Mouse (Mus musculus) ES-Bruce4 (cell line): ENCODE data around the gene Abcc3. TPM values are rescaled to one million over a fixed set of nuclear protein-coding genes. Genes with fewer than 3 reads are reported as not detected.

ENCODE experiments used
- H3K27ac ChIP-seq: 2 replicates; pipeline ENCODE4 v1.5.1; 2012; ENCODE audit warnings: low read length, inconsistent platforms; ENCODE audit not compliant: insufficient read depth
- H3K27me3 ChIP-seq: 2 replicates; pipeline ENCODE4 v1.6.1; 2012; ENCODE audit warnings: mild to moderate bottlenecking, low read length, inconsistent platforms; ENCODE audit not compliant: control insufficient read depth, poor library complexity, insufficient read depth, severe bottlenecking
- H3K36me3 ChIP-seq: 2 replicates; pipeline ENCODE4 v1.6.1; 2012; ENCODE audit warnings: inconsistent platforms, mild to moderate bottlenecking, low read length, moderate library complexity; ENCODE audit not compliant: control insufficient read depth, poor library complexity, insufficient read depth, severe bottlenecking
- H3K4me1 ChIP-seq: one replicate; pipeline ENCODE4 v1.8.1; 2011; ENCODE audit warnings: low read length; ENCODE audit not compliant: control insufficient read depth, insufficient read depth
- H3K4me3 ChIP-seq: 2 replicates; pipeline ENCODE4 v1.5.1; 2011; ENCODE audit warnings: low read depth, mild to moderate bottlenecking, low read length
- H3K9ac ChIP-seq: 2 replicates; pipeline ENCODE4 v1.6.1; 2012; ENCODE audit warnings: low read depth, mild to moderate bottlenecking, inconsistent platforms; ENCODE audit not compliant: poor library complexity, severe bottlenecking
- H3K9me3 ChIP-seq: replicated peaks from 2 replicates; pipeline ENCODE4 v1.6.1; 2012; ENCODE audit warnings: mild to moderate bottlenecking, low read length, inconsistent platforms; ENCODE audit not compliant: control insufficient read depth, poor library complexity, insufficient read depth, severe bottlenecking
- CTCF ChIP-seq: IDR thresholded peaks from one replicate; pipeline ENCODE4 v1.8.1; 2011; ENCODE audit warnings: low read depth, low read length
- EP300 ChIP-seq: IDR thresholded peaks from 2 replicates; pipeline ENCODE4 v1.6.1; 2011; ENCODE audit warnings: low read depth, low read length; ENCODE audit not compliant: insufficient read depth
- POLR2A ChIP-seq: IDR thresholded peaks from one replicate; pipeline ENCODE4 v1.8.1; 2011; ENCODE audit warnings: low read length; ENCODE audit not compliant: insufficient read depth
- polyA plus RNA-seq: library from polyadenylated mRNA; stranded (reverse); fragments of >200 nt; gene quantifications from 2 replicates; pipeline ENCODE4 v1.2.4, GENCODE M21; 2011; ENCODE audit warnings: low read depth; ENCODE audit not compliant: missing spikeins, insufficient read depth, insufficient read length

The Abcc3 gene
- polyA plus RNA-seq, 1 experiment = 0.24 TPM

DNA sequence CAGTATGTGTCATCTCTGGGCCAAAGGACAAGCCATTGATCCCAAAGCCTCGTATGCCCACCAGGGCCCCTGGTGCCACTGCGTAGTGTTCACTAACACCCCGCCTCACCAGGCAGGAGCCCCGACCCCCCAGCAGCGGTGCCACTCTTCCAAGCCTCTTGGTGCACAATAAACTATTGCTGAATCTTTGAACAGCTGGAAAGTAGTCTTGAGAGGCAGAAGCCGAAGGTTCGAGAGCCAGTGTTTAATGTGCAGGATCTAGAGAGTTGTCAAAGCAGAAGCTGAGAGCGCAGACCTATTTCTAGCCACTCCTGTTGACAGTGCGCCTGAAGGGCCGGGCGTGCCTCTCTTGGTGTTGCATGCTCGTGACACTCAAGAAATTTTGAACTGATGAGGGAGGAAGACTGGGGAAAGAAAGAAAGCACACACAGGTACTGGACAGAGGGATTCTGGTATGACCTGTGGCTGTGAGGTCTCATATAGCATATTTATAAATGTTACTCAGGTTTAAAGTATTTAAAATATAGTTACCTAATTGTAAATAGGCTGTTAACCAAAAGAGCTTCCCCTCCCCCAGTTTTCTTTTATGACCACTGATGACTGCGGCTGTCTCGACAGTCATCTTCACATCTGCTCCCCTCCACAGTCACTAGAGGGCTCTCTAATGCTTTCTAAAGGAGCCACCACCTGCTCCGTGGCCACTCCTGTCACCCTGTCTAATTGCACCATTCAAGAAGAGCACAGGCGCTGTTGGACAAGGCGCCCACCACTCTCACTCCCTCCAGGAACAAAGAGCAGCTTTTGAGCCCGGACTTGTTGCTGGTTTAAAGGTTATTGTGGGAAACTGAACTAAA is 52.8 kb downstream of the Abcc3 start:
- Histone ChIP-seq H3K4me1 (no peaks in the 10 kb centered on the region), H3K4me3 (no peak overlapping the region), H3K36me3 (peaks cover 15% of the 10 kb centered on the region), H3K9me3 (no peaks in the 10 kb centered on the region), H3K27me3 (no peaks in the 10 kb centered on the region), H3K9ac (no peak overlapping the region), H3K27ac (no peak overlapping the region)
- TF ChIP-seq EP300 = no peak
- TF ChIP-seq CTCF = peak; percentile 63

DNA sequence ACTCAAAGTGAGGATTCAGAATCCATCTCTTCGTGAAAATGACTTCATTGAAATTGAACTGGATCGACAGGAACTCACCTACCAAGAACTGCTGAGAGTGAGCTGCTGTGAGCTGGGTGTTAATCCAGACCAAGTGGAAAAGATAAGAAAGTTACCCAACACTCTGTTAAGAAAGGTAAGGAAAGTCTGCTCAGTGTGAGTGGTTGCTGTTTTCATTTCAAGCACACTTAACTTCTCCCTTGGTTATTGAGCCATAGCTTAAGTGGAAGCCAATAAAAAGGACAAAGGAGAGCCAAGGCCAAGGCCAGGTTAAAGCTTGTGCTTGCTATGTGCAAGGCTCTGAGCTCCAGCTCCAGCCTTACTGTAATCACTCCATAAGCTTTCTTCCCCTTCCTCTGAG is 54.5 kb downstream of the Abcc3 start:
- H3K27ac ChIP-seq = no peak overlapping the region
- no peaks in the 10 kb centered on the region for H3K4me1 ChIP-seq
- H3K36me3 ChIP-seq = peaks cover 18% of the 10 kb centered on the region
- no peaks in the 10 kb centered on the region for H3K27me3 ChIP-seq
- H3K4me3 ChIP-seq = no peak overlapping the region
- no peak overlapping the region for H3K9ac ChIP-seq
- TF ChIP-seq EP300 (no peak), CTCF (no peak), POLR2A (no peak)
- no peaks in the 10 kb centered on the region for H3K9me3 ChIP-seq

- Histone ChIP-seq H3K9ac (no peak overlapping the region), H3K27ac (no peak overlapping the region), H3K4me1 (no peaks in the 10 kb centered on the region), H3K27me3 (no peaks in the 10 kb centered on the region), H3K36me3 (peaks cover 18% of the 10 kb centered on the region), H3K4me3 (no peak overlapping the region), H3K9me3 (no peaks in the 10 kb centered on the region)
- TF ChIP-seq POLR2A = no peak
- no peak for TF ChIP-seq EP300
- no peak for TF ChIP-seq CTCF
Measured at GRCm38 (mm10) chr11:94336551-94336950, 56.2 kb downstream of the Abcc3 start.

DNA sequence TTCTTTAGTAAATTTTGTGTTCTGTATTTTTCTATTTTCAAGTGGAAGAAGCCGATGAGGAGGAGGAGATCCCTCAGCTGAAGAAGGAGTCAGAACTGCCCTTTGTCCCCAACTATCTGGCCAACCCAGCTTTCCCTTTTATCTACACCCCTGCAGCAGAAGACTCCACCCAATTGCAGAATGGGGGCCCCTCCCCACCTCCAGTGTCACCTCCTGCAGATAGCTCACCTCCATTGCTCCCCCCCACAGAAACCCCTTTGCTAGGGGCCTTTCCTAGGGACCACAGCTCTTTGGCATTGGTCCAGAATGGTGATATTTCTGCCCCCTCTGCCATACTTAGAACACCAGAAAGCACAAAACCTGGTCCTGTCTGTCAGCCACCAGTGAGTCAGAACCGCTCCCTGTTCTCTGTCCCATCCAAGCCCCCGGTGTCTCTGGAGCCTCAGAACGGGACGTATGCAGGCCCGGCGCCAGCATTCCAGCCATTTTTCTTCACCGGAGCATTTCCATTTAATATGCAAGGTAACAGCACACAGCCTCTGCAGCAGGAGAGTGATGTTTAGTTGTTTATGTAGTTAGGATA is 58.3 kb downstream of the Abcc3 start:
- TF ChIP-seq CTCF (no peak), EP300 (no peak), POLR2A (no peak)
- H3K9me3 ChIP-seq = no peaks in the 10 kb centered on the region
- peaks cover 18% of the 10 kb centered on the region for H3K36me3 ChIP-seq

DNA sequence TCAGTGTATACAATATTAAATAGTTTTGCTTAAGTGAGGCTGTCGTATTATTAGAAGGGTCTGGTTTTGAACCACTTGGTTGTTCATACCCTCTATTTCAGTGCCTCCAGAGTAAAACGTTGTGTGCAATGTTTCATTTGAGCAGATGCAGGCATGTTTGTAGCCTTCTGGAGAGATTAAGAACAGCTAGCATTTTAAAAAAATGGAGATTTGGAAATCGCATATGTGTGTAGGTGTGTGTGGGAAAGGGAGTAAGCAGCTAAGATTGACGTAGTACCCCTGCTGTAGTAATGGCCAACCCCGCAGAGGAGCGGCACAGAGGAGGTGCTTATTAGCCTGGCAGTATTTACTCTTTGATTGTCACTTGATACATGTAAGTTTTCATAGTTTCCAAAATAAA is 60.1 kb downstream of the Abcc3 start:
- Histone ChIP-seq H3K27ac (no peak overlapping the region), H3K4me1 (no peaks in the 10 kb centered on the region), H3K27me3 (no peaks in the 10 kb centered on the region), H3K9me3 (no peaks in the 10 kb centered on the region), H3K36me3 (peaks cover 10% of the 10 kb centered on the region), H3K4me3 (no peak overlapping the region), H3K9ac (no peak overlapping the region)
- no peak for TF ChIP-seq EP300
- no peak for TF ChIP-seq CTCF
- TF ChIP-seq POLR2A = no peak

More for the DNA sequence above, 58.3 kb downstream of the Abcc3 start:
- no peaks in the 10 kb centered on the region for H3K27me3 ChIP-seq
- H3K9ac ChIP-seq = no peak overlapping the region
- H3K4me1 ChIP-seq = no peaks in the 10 kb centered on the region
- no peak overlapping the region for H3K4me3 ChIP-seq
- no peak overlapping the region for H3K27ac ChIP-seq

- Histone ChIP-seq H3K27me3 (no peaks in the 10 kb centered on the region), H3K36me3 (peaks cover 4% of the 10 kb centered on the region)
- TF ChIP-seq CTCF (no peak), POLR2A (no peak), EP300 (no peak)
Measured at GRCm38 (mm10) chr11:94330211-94330610, 62.6 kb downstream of the Abcc3 start.

More at GRCm38 (mm10) chr11:94330211-94330610, 62.6 kb downstream of the Abcc3 start:
- H3K9me3 ChIP-seq = no peaks in the 10 kb centered on the region
- H3K4me3 ChIP-seq = no peak overlapping the region
- no peaks in the 10 kb centered on the region for H3K4me1 ChIP-seq
- no peak overlapping the region for H3K9ac ChIP-seq
- no peak overlapping the region for H3K27ac ChIP-seq
